Mouse (Mus musculus) intestine, postnatal 0 days (tissue): ENCODE results near the gene Mrvi1. TPM values are rescaled to one million over a fixed set of nuclear protein-coding genes. Genes with fewer than 3 reads are reported as not detected.
A peak's percentile ranks its signal among the peaks of the same experiment; 100 is the strongest.

Experiments
- ATAC-seq: fragments of 200-750 bp; cut with Nextera tagmentation; 2 replicates; pipeline ENCODE4 v1.8.0; 2017; ENCODE audit warnings: mild to moderate bottlenecking, moderate TSS enrichment, moderate library complexity
- H3K27ac ChIP-seq: fragments of 300-500 bp; sonication (generic); 2 replicates; pipeline ENCODE4 v1.5.1; 2014; ENCODE audit warnings: mild to moderate bottlenecking, low read depth, low read length, moderate library complexity
- H3K27me3 ChIP-seq: fragments of 300-500 bp; sonication (generic); replicated peaks from 2 replicates; pipeline ENCODE4 v1.6.1; 2014; ENCODE audit warnings: low read length, mixed read lengths; ENCODE audit not compliant: control insufficient read depth, insufficient read depth
- H3K36me3 ChIP-seq: fragments of 300-500 bp; sonication (generic); 2 replicates; pipeline ENCODE4 v1.6.1; 2014; ENCODE audit warnings: mild to moderate bottlenecking, moderate library complexity; ENCODE audit not compliant: control insufficient read depth, insufficient read depth
- H3K4me1 ChIP-seq: fragments of 300-500 bp; sonication (generic); replicated peaks from 2 replicates; pipeline ENCODE4 v1.6.1; 2014; ENCODE audit warnings: antibody characterized with exemption, low read length, mixed read lengths; ENCODE audit not compliant: control insufficient read depth, insufficient read depth
- H3K4me2 ChIP-seq: fragments of 300-500 bp; sonication (generic); replicated peaks from 2 replicates; pipeline ENCODE4 v1.6.1; 2014; ENCODE audit warnings: low read depth, mild to moderate bottlenecking, moderate library complexity
- H3K4me3 ChIP-seq: fragments of 300-500 bp; sonication (generic); 2 replicates; pipeline ENCODE4 v1.5.1; 2014; ENCODE audit warnings: low read depth, low read length
- H3K9ac ChIP-seq: fragments of 300-500 bp; sonication (generic); 2 replicates; pipeline ENCODE4 v1.6.1; 2014; ENCODE audit warnings: mild to moderate bottlenecking, low read depth, low read length
- H3K9me3 ChIP-seq: fragments of 300-500 bp; sonication (generic); 2 replicates; pipeline ENCODE4 v1.6.1; 2016; ENCODE audit warnings: mixed run types; ENCODE audit not compliant: control insufficient read depth
- CTCF ChIP-seq: sonication (generic); IDR thresholded peaks from 2 replicates; pipeline ENCODE4 v1.5.1; 2016; ENCODE audit warnings: low read depth, mild to moderate bottlenecking, control low read depth, antibody characterized with exemption, moderate library complexity
- WGBS: fragments of 180-500 bp; shearing (Covaris S2); extraction: QIAGEN DNeasy Blood & Tissue Kit; methylation state at CpG from one replicate; pipeline ENCODE4 v1.1.7; 2014; 5-methylcytosine and 5-hydroxymethylcytosine counted together
- polyA plus RNA-seq: library from polyadenylated mRNA; unstranded; fragments of >200 nt; fragmentation: Nextera tagmentation; extraction: Ambion mirVana; gene quantifications from 2 replicates; pipeline ENCODE4 v1.2.1, GENCODE M21; 2015

Gene Mrvi1
- polyA plus RNA-seq, 1 experiment from 2014 or later, result 6.7 TPM

DNA sequence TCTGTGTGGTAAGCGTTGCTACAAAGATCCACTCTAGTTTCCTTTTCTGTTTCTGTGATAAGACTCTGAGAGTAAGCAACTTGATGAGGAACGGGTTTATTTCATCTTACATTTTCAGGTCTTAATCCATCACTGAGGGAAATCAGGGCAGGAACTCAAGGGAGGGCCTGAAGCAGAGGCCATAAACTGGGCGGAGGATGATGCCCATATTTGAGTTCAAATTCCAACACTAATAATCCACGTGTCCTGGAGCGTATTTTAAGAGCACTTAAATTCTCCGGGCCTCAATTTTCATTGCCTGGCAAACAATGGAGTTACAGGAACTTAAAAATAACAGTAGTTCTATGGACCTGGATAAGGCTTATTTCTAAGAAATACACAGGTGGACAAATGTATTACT, 116.7 kb downstream of the Mrvi1 start:
- no peaks in the 10 kb centered on the region for H3K9me3 ChIP-seq
- H3K36me3 ChIP-seq, result no peaks in the 10 kb centered on the region
- ATAC-seq, result peak; percentile 82
- TF ChIP-seq CTCF, result no peak
- no peak overlapping the region for H3K4me3 ChIP-seq
- no peaks in the 10 kb centered on the region for H3K27me3 ChIP-seq
- H3K4me2 ChIP-seq, result peak overlapping the region; percentile 4; the same call in 1 of the 2 replicates
- peak overlapping the region; percentile 42 for H3K27ac ChIP-seq
- no peak overlapping the region for H3K9ac ChIP-seq
- H3K4me1 ChIP-seq, result peaks cover 9% of the 10 kb centered on the region
- WGBS, result 29% methylated on average over 6 of the region's 6 CpGs

DNA sequence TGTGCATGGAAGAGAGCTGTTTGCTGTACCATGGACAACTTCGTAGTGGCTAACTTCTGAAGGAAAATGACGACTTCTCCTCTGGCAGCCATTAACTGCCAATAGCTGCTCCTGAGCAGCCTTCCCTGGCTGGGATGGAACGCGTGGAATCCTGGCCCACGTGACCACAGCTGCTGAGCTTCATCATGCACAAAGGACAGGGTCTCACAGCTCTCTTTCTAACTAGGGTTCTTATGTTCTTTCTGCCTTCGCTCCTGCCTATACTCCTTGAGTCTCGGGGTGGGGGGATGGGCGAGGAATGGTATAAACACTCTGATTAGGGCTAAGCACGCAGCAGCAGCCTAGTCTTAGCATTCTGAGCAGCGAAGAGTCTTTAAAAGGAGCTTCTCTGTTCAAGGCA, 117.2 kb downstream of the Mrvi1 start:
- TF ChIP-seq CTCF, result no peak
- 24% methylated on average over 10 of the region's 10 CpGs for WGBS
- peak overlapping the region; percentile 58; the same call in 1 of the 2 replicates for H3K27ac ChIP-seq
- no peak overlapping the region for H3K4me3 ChIP-seq
- no peaks in the 10 kb centered on the region for H3K9me3 ChIP-seq
- H3K4me1 ChIP-seq, result peaks cover 12% of the 10 kb centered on the region
- no peaks in the 10 kb centered on the region for H3K36me3 ChIP-seq
- no peak overlapping the region for H3K9ac ChIP-seq
- H3K4me2 ChIP-seq, result peak overlapping the region; percentile 4; the same call in 1 of the 2 replicates
- no peaks in the 10 kb centered on the region for H3K27me3 ChIP-seq
- ATAC-seq, result peak; percentile 44; the same call in 1 of the 2 replicates

DNA sequence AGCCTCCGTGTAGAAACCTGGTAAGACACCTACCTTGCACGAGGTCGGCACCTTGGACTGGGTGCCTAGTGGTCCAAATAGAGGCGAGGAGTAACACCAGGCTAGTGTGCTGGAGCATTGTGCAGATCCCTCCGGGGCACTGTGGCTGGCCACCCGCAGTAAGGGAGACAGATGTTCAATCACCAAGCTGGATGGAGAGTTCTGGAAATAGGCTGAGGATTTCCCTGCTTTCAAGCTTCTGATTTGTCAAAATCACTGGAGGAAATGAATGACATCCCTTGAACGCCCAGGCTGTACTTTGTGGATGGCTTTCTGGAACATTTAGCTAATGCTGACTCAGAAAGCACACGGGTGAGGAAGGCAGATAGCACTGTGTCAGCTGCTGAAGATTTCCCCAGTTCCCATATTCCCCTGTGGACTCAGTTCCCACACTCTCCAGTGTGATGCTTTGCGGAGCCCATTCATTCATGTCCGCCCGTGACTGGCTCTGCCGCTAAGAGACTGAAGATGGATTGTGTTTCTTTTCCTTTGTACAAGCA, 119.4 kb downstream of the Mrvi1 start, which contains the start of gene Lyve1:
Gene Lyve1, minus strand, starts transcription at position 489 of the 539 bp plus-strand sequence.
- Histone ChIP-seq H3K4me2 (no peak within 1 kb of the TSS), H3K9ac (no peak within 1 kb of the TSS), H3K36me3 (no peaks in the 10 kb centered on the region), H3K9me3 (no peaks in the 10 kb centered on the region), H3K27me3 (no peaks in the 10 kb centered on the region), H3K27ac (no peak within 1 kb of the TSS; the same call in 1 of the 2 replicates), H3K4me1 (peaks cover 22% of the 10 kb centered on the region), H3K4me3 (no peak within 1 kb of the TSS)
- no peak for TF ChIP-seq CTCF
- 66% methylated on average over 12 of the region's 12 CpGs for WGBS
- ATAC-seq, result no peak

DNA sequence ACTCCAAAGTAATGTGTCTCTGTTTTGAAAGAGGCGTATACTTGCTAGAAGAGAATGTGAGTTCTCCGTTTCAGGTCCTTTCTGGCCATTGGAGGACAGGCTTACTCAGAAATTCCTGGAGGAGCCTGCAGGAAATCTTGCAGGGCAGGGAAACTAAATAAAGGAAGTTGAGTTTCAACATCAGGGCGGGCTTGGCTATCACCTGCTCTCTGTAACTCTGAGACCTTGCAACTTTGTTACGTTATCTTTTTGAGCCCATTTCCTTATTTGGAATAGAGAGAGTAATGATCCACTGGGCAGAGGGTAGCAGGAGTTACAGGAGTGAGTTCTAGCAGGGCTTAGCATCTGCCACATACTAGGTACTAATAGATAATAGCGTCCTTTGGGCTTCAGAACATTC, 122.1 kb downstream of the Mrvi1 start:
- H3K4me1 ChIP-seq, result peaks cover 17% of the 10 kb centered on the region
- ATAC-seq, result peak; percentile 70
- no peaks in the 10 kb centered on the region for H3K27me3 ChIP-seq
- H3K4me3 ChIP-seq, result no peak overlapping the region
- 16% methylated on average over 5 of the region's 5 CpGs for WGBS
- no peak overlapping the region for H3K9ac ChIP-seq
- H3K36me3 ChIP-seq, result no peaks in the 10 kb centered on the region
- no peaks in the 10 kb centered on the region for H3K9me3 ChIP-seq
- peak overlapping the region; percentile 51 for H3K4me2 ChIP-seq
- H3K27ac ChIP-seq, result peak overlapping the region; percentile 50; the same call in 1 of the 2 replicates
- 0 out of 2 replicates have a peak, but pooled peaks have one; percentile 7 for TF ChIP-seq CTCF

DNA sequence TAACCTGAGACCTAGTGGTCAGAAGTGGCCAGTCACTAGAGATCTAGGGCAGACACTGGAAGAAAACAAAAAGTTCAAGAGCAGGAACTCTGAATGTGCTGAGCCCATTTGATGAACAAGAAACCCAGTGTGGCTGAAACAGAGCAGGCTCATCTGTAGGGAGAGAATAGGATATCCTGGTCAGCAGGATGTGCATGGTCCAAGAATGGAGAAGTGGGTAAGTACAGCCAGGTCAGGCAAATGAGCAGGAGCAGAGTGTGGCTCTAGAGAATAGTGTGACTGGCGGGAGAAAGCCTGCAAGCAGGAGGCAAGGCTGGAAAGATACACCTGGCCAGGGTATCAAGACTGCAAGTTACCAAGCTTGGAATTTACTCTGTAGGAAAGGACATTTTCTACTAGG, 126.7 kb downstream of the Mrvi1 start:
- Histone ChIP-seq H3K9ac (no peak overlapping the region), H3K36me3 (no peaks in the 10 kb centered on the region), H3K4me3 (no peak overlapping the region), H3K9me3 (no peaks in the 10 kb centered on the region), H3K27me3 (no peaks in the 10 kb centered on the region), H3K4me1 (peaks cover 13% of the 10 kb centered on the region), H3K4me2 (no peak overlapping the region), H3K27ac (no peak overlapping the region)
- WGBS, result 73% methylated on average over 1 of the region's 1 CpGs
- no peak for TF ChIP-seq CTCF
- ATAC-seq, result no peak

DNA sequence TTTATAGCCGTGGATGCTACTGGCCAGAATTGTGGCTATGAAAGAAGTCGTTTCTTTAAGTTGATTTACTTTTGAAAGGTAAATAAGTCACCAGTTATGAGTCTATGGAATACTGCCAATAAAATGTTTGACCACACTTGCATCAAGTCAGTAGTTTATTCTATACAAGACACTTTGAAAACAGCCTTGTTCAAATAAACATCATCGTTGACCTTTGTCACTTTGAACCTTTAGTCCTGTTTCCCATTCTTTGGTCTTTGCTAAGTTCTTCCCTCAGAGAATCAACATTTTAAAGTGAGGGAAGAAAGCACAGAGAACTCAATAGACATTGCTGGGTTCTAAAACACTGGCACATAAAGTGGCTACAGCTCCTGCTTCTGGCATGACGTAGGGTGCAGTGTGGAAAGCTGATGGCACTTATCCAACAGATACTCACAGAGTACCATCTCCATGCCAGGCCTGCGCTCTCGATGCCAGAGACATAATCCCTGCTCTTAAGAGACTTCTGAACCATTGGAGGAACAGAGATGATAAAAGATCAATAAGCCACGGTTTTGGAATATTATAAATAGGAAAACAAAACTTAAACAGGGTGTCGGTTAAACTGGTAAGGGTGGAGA, 127.2 kb downstream of the Mrvi1 start:
- 54% methylated on average over 8 of the region's 8 CpGs for WGBS
- Histone ChIP-seq H3K27me3 (no peaks in the 10 kb centered on the region), H3K4me2 (no peak overlapping the region), H3K27ac (no peak overlapping the region), H3K9me3 (no peaks in the 10 kb centered on the region), H3K4me3 (no peak overlapping the region), H3K4me1 (peaks cover 10% of the 10 kb centered on the region), H3K36me3 (no peaks in the 10 kb centered on the region), H3K9ac (no peak overlapping the region)
- TF ChIP-seq CTCF, result no peak
- ATAC-seq, result no peak
